Mouse (Mus musculus) forebrain, embryonic 11.5 days (tissue): Measurements from ENCODE around the gene B4galnt2. TPM values are rescaled to one million over a fixed set of nuclear protein-coding genes. Genes with fewer than 3 reads are reported as not detected.
A peak's percentile ranks its signal among the peaks of the same experiment; 100 is the strongest.

Source experiments
- ATAC-seq: fragments of 200-750 bp; cut with Nextera tagmentation; replicated peaks from 2 replicates; pipeline ENCODE4 v1.8.0; 2017; ENCODE audit warnings: moderate TSS enrichment; ENCODE audit not compliant: low FRiP score
- DNase-seq: peaks from one replicate; pipeline ENCODE4 v3.0.0-alpha.2; 2017; ENCODE audit warnings: low spot score
- H3K27ac ChIP-seq: fragments of 300-500 bp; sonication (generic); 2 replicates; pipeline ENCODE4 v1.5.1; 2014; ENCODE audit warnings: low read depth, low read length
- H3K27me3 ChIP-seq: fragments of 300-500 bp; sonication (generic); 2 replicates; pipeline ENCODE4 v1.6.1; 2014; ENCODE audit warnings: mild to moderate bottlenecking, low read length, mixed read lengths; ENCODE audit not compliant: control insufficient read depth, insufficient read depth
- H3K36me3 ChIP-seq: fragments of 300-500 bp; sonication (generic); 2 replicates; pipeline ENCODE4 v1.6.1; 2014; ENCODE audit warnings: mild to moderate bottlenecking, low read length, moderate library complexity, mixed read lengths; ENCODE audit not compliant: control insufficient read depth, insufficient read depth
- H3K4me1 ChIP-seq: fragments of 300-500 bp; sonication (generic); replicated peaks from 2 replicates; pipeline ENCODE4 v1.6.1; 2014; ENCODE audit warnings: low read length, mixed read lengths; ENCODE audit not compliant: control insufficient read depth, insufficient read depth
- H3K4me2 ChIP-seq: fragments of 300-500 bp; sonication (generic); 2 replicates; pipeline ENCODE4 v1.6.1; 2014; ENCODE audit warnings: low read depth, mild to moderate bottlenecking, low read length, moderate library complexity, mixed read lengths; ENCODE audit not compliant: severe bottlenecking
- H3K4me3 ChIP-seq: fragments of 300-500 bp; sonication (generic); 2 replicates; pipeline ENCODE4 v1.5.1; 2014; ENCODE audit warnings: low read depth, low read length
- H3K9ac ChIP-seq: fragments of 300-500 bp; sonication (generic); 2 replicates; pipeline ENCODE4 v1.6.1; 2014; ENCODE audit warnings: low read length
- H3K9me3 ChIP-seq: fragments of 300-500 bp; sonication (generic); 2 replicates; pipeline ENCODE4 v1.6.1; 2016; ENCODE audit warnings: low read length, mixed read lengths; ENCODE audit not compliant: control insufficient read depth
- WGBS: fragments of 180-500 bp; shearing (Covaris S2); extraction: QIAGEN DNeasy Blood & Tissue Kit; methylation state at CpG from one replicate; pipeline ENCODE4 v1.1.7; 2014; 5-methylcytosine and 5-hydroxymethylcytosine counted together
- polyA plus RNA-seq: library from polyadenylated mRNA; unstranded; fragments of >200 nt; fragmentation: Nextera tagmentation; extraction: Ambion mirVana; gene quantifications from 2 replicates; pipeline ENCODE4 v1.2.1, GENCODE M21; 2014

Gene B4galnt2
- polyA plus RNA-seq, 1 experiment from 2014 or later, result not detected

- no peaks in the 10 kb centered on the region for H3K27me3 ChIP-seq
- H3K4me2 ChIP-seq, result no peak overlapping the region
Measured at GRCm38 (mm10) chr11:95876296-95876695, 38.4 kb downstream of the B4galnt2 start.

DNA sequence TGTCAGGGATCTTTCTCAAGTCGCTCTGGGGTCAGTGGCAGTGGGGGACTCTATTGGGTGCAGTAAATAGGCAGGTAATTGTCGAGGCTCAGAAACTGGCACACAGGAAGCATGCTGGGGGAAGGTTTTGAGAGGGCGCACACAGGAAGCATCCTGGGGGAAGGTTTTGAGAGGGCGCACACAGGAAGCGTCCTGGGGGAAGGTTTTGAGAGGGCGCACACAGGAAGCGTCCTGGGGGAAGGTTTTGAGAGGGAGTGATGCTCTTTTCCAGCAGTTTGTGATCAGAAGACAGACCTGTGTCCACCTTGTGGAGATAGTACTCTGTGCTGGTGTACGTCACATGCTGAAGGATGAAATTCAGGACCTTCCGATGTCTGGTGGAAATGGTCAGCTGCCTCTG is 38.9 kb downstream of the B4galnt2 start:
- 28% methylated on average over 9 of the region's 9 CpGs for WGBS
- no peak for ATAC-seq

More at GRCm38 (mm10) chr11:95876296-95876695, 38.4 kb downstream of the B4galnt2 start:
- H3K9ac ChIP-seq, result no peak overlapping the region
- no peaks in the 10 kb centered on the region for H3K9me3 ChIP-seq
- no peaks in the 10 kb centered on the region for H3K4me1 ChIP-seq
- DNase-seq (peak; percentile 88), ATAC-seq (no peak)
- WGBS, result 17% methylated on average over 7 of the region's 7 CpGs
- no peak overlapping the region for H3K27ac ChIP-seq
- no peaks in the 10 kb centered on the region for H3K36me3 ChIP-seq
- no peak overlapping the region for H3K4me3 ChIP-seq

DNA sequence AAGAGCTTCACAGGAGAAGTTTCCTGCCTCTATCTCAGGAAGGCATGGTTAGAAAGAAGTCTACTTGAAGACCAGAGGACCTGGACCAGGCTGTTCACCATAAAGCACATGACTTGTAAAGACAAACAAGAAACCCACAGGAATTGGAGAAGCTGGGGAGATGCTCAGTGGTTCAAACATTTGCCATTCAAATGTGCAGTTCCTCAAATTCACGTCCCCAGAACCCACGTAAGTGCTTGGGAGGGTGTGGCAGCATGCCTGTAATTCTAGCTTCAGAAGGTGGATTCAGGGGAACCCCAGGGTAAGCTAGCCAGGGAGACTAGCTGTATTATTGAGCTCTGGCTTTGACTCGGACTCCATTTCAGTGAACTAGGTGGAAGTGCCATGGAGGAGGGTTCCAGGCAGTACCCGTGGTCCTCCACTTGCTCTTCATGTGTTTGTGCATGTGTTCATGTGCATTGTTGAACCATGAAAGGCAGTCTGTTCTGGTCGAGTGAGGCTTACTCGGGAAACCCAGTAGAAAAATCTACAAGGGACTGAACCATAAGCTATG is 44.7 kb downstream of the B4galnt2 start:
- ATAC-seq (no peak), DNase-seq (no peak)
- Histone ChIP-seq H3K27ac (no peak overlapping the region), H3K27me3 (no peaks in the 10 kb centered on the region), H3K4me2 (no peak overlapping the region), H3K4me1 (no peaks in the 10 kb centered on the region), H3K9ac (no peak overlapping the region), H3K36me3 (no peaks in the 10 kb centered on the region), H3K4me3 (no peak overlapping the region), H3K9me3 (no peaks in the 10 kb centered on the region)
- 75% methylated on average over 6 of the region's 6 CpGs for WGBS

More for the DNA sequence above, 38.9 kb downstream of the B4galnt2 start:
- Histone ChIP-seq H3K4me3 (no peak overlapping the region), H3K9ac (no peak overlapping the region), H3K27me3 (no peaks in the 10 kb centered on the region), H3K4me2 (no peak overlapping the region), H3K4me1 (no peaks in the 10 kb centered on the region), H3K36me3 (no peaks in the 10 kb centered on the region), H3K9me3 (no peaks in the 10 kb centered on the region), H3K27ac (no peak overlapping the region)
- DNase-seq, result no peak

- Histone ChIP-seq H3K27ac (no peak overlapping the region), H3K4me1 (no peaks in the 10 kb centered on the region), H3K36me3 (no peaks in the 10 kb centered on the region), H3K9me3 (no peaks in the 10 kb centered on the region), H3K4me2 (no peak overlapping the region), H3K9ac (no peak overlapping the region), H3K4me3 (no peak overlapping the region), H3K27me3 (no peaks in the 10 kb centered on the region)
- WGBS, result 80% methylated on average over 4 of the region's 4 CpGs
- no peak for DNase-seq
- no peak for ATAC-seq
Measured at GRCm38 (mm10) chr11:95869442-95869841, 45.2 kb downstream of the B4galnt2 start.

DNA sequence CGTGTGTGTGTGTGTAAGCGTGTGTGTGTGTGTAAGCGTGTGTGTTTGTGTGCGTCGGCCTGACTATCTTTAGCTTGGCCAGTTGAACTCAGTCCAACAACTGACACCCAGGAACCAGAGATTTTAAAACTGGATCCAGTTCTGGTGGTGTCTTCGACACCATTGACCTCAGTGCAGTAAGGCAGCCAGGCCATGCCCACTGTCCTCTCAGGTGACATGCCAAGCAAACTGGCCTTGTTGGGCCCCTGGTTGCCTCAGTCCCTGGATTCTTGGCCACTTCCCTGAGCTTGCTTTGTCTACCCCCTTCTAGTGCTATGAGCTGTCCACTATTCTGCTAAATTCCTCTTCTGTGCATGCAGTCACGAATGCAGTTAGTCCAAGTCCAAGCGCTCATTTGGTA is 53.3 kb downstream of the B4galnt2 start:
- H3K4me1 ChIP-seq, result peaks cover 4% of the 10 kb centered on the region; the same call in 1 of the 2 replicates
- WGBS, result 96% methylated on average over 8 of the region's 8 CpGs
- no peaks in the 10 kb centered on the region for H3K27me3 ChIP-seq
- H3K27ac ChIP-seq, result no peak overlapping the region
- H3K9ac ChIP-seq, result no peak overlapping the region
- no peak for ATAC-seq
- no peaks in the 10 kb centered on the region for H3K9me3 ChIP-seq
- no peak overlapping the region for H3K4me3 ChIP-seq
- DNase-seq, result no peak
- H3K4me2 ChIP-seq, result no peak overlapping the region
- H3K36me3 ChIP-seq, result no peaks in the 10 kb centered on the region

DNA sequence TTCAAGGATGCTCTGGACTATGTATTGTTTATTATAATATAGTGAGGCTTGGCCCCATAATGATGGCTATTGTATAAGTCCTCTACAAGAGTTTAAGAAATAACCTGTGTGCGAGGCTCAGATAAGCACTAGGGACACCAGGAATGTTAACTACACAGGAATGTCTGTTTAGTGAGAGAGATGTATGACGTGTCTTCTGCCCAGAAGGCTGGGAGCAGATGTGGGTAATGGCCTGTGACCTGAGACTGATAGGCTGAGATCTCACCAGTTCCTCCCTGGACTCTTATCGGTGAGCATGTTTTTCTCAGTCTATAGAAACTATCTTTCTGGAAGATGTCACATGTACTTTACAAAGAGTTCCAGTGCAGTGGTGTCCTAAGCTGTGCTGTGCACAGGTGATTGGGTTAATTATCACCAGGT is 54.6 kb downstream of the B4galnt2 start:
- Histone ChIP-seq H3K9ac (peak overlapping the region; percentile 63), H3K27ac (no peak overlapping the region), H3K27me3 (no peaks in the 10 kb centered on the region), H3K36me3 (no peaks in the 10 kb centered on the region), H3K4me3 (peak overlapping the region; percentile 68), H3K4me2 (peak overlapping the region; percentile 73), H3K4me1 (peaks cover 4% of the 10 kb centered on the region; the same call in 1 of the 2 replicates), H3K9me3 (no peaks in the 10 kb centered on the region)
- ATAC-seq (no peak), DNase-seq (no peak)
- 44% methylated on average over 3 of the region's 3 CpGs for WGBS

- Histone ChIP-seq H3K36me3 (no peaks in the 10 kb centered on the region), H3K27me3 (no peaks in the 10 kb centered on the region), H3K4me3 (peak overlapping the region; percentile 68), H3K4me2 (peak overlapping the region; percentile 73), H3K27ac (peak overlapping the region; percentile 82; the same call in 1 of the 2 replicates), H3K9me3 (no peaks in the 10 kb centered on the region), H3K4me1 (peaks cover 4% of the 10 kb centered on the region; the same call in 1 of the 2 replicates), H3K9ac (peak overlapping the region; percentile 63)
- ATAC-seq (peak; percentile 69), DNase-seq (peak; percentile 87)
- under 1% methylated on average over 35 of the region's 35 CpGs for WGBS
Measured at GRCm38 (mm10) chr11:95859468-95859855, 55.2 kb downstream of the B4galnt2 start.

- Histone ChIP-seq H3K9ac (peak overlapping the region; percentile 64), H3K4me3 (peak overlapping the region; percentile 68), H3K27me3 (no peaks in the 10 kb centered on the region), H3K27ac (peak overlapping the region; percentile 82), H3K36me3 (no peaks in the 10 kb centered on the region), H3K4me2 (peak overlapping the region; percentile 73), H3K9me3 (no peaks in the 10 kb centered on the region), H3K4me1 (peaks cover 4% of the 10 kb centered on the region; the same call in 1 of the 2 replicates)
- WGBS, result under 1% methylated on average over 58 of the region's 58 CpGs
- ATAC-seq (peak; percentile 97), DNase-seq (peak; percentile 98)
Measured at GRCm38 (mm10) chr11:95858528-95859467, 55.9 kb downstream of the B4galnt2 start.
